Mouse (Mus musculus) thymus, postnatal 10 days (tissue): ENCODE results near the gene Hes1.
"Not testable (repeated sequence)": the region's sequence is repeated elsewhere in the genome, so short reads cannot be mapped to it uniquely, and the experiment has no call there.

Experiments
- DNase-seq, 2 experiments: peaks; one replicate each; pipeline ENCODE4 v3.0.0; 2021; ENCODE audit warnings: low spot score in 2 of 2

Gene Hes1

GRCm38 (mm10) chr16:30069950-30070770, 6.0 kb downstream of the Hes1 start:
- DNase-seq = peak; percentile 23 to 52

DNA sequence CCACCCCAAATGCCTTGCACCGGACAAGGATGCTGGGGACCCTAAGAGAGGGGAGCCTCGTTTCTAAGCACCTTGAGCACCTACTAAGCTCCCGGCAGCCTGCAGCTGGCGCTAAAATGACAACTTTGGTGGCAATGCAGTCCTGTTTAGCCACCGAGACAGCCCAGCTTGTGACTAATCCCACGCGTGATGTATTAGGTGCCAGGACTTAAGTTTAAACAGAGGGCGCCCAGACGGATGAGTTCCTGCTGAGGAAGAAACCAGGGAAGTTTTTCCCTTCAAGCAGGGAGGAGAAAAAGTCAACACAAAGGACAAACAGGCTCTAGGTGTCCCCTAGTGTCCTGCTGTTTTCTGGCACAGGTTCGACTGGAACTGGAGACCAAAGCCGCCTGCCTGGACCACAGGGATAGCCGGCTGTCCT, 6.6 kb downstream of the Hes1 start:
- DNase-seq = no peak

GRCm38 (mm10) chr16:30073317-30073716, 9.1 kb downstream of the Hes1 start:
- DNase-seq = no peak

DNA sequence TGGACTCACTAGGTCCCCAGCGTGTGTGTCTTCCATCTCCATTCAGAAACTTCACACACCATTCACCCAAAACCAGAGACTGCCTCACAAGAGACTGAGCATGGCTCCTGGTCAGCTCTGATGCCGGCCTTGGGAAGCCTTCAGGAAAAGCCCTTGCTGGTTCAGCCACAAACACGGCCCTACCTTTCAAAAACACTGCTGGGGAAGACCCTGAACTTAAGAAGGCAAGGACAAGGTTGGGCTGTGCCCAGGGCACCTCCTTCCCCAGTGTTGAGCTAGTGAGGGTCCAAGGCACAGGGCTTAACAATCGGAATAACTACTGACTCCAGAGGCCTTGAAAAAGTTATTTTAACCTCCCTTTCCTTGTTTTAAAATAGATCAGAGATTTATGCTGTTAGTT, 17.3 kb downstream of the Hes1 start:
- no peak for DNase-seq

DNA sequence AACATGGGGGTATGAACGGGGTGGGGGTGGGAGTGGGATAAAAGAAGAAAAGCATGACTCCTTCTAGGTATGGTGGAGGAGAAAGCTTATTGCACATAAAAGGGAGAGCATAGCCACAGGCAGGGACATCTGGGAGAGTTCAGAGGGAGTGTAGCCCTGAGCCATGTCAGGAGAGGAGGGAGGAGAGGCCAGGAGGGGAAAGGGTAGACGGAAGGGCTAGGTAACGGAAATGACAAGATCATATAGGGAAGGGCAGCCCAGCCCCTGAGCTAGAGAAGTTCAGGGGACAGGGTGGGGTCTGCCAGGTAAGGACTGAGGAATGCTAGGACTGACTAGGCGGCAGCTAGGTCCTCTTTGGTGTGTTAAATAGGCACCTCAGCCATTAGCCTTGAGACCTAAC, 17.8 kb downstream of the Hes1 start:
- no peak for DNase-seq

GRCm38 (mm10) chr16:30082965-30083364, 18.8 kb downstream of the Hes1 start:
- DNase-seq = no peak

DNA sequence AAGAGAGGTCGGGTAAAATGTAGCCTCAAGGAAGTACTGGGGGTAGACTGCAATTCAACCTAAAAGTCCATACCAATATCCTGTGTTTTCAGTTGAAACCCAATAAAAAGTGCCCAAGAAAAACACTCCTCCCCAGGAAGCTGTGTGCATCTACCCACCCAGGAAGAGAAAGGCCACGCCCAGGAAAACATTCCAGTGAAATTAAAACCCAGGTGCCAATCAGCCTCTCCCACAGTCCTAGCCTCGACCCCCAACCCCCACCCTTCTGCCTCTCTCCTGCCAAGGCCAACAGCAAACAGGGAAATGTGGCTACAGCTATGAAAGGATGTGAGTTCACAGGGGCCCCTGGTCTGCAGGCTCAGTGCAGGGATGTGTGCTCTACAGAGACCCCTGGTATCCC, 19.4 kb downstream of the Hes1 start:
- DNase-seq = no peak

GRCm38 (mm10) chr16:30088646-30089045, 24.5 kb downstream of the Hes1 start:
- no peak for DNase-seq

DNA sequence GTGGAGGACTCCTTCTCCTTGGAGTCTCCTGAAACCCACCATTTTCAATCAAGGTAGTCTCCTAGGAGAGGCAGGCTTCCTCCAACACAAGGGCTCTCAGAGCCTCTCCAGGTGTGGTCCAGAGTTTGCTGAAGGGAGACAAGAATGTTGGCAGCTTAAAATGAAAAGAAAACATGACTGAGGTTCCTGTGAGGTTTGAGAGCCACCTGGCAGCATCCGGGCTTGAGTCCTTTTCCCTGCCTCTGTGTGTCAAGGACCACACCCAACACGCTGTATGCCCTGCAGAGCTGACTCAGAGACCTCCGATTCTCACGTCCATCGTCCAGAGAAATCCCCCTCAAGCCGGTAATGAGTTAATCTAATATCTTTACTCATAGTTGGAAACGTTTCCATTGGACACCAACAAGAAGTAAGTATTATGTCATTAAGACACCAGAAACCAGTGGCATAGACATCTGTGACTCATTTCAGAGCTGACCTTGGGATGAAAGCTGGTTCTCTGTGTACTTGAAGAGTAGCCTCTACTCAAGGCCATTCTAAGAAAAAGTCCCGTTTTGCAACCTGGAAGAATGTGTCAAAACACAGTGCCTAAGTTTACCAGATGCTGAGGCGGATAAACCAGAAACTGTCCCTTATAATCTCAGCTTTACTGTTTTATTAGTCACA, 26.1 kb downstream of the Hes1 start:
- no peak for DNase-seq

- no peak for DNase-seq
Measured at GRCm38 (mm10) chr16:30096050-30096449, 31.9 kb downstream of the Hes1 start.

GRCm38 (mm10) chr16:30096475-30096874, 32.3 kb downstream of the Hes1 start:
- DNase-seq = no peak

GRCm38 (mm10) chr16:30099124-30099523, 34.9 kb downstream of the Hes1 start:
- DNase-seq = no peak

GRCm38 (mm10) chr16:30102149-30102915, 38.1 kb downstream of the Hes1 start:
- no peak for DNase-seq

GRCm38 (mm10) chr16:30102982-30103381, 38.8 kb downstream of the Hes1 start:
- DNase-seq = no peak

- no peak for DNase-seq
Measured at GRCm38 (mm10) chr16:30103495-30103894, 39.3 kb downstream of the Hes1 start.

GRCm38 (mm10) chr16:30104363-30104762, 40.2 kb downstream of the Hes1 start:
- no peak for DNase-seq

- no peak for DNase-seq
Measured at GRCm38 (mm10) chr16:30105476-30105875, 41.3 kb downstream of the Hes1 start.

DNA sequence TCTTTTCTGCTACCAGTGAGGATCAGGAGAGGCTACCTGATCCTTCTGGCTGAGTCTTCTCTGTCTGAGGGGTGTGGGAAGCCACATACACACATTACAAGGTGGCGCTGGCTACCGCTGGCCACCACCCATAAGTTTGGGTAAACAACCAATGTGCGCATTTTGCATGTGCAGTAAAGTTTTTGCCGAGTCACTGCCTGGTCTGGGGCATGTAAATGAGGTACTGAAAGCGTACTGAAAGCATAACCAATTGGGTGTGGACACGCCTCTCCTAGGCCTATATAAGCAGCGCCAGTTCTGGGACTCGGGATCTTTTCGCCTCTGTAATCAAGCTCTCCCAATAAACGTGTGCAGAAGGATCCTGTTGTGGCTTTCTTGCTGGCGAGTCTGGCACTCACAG, 44.0 kb downstream of the Hes1 start:
- DNase-seq = not testable (repeated sequence)

GRCm38 (mm10) chr16:30110466-30110865, 46.3 kb downstream of the Hes1 start:
- no peak for DNase-seq

DNA sequence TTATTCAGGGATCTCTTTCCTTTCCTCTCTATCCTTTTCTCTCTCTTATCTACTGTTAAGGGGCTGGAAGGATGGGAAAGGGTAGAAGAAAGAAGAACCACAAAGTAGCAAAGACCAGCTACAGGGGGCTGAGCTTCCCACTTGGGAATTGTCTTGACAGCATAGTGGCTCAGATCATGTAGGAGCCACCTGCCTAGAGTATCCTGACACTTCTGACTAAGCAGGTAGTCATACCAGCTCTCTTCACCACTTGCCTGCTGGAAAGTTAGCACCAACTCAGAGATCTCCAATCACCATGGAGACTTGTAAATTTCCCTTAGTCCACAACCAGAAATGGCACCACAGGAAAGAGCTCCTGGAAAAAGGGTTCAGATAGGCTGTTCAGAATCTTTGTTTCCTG, 46.9 kb downstream of the Hes1 start:
- no peak for DNase-seq

DNA sequence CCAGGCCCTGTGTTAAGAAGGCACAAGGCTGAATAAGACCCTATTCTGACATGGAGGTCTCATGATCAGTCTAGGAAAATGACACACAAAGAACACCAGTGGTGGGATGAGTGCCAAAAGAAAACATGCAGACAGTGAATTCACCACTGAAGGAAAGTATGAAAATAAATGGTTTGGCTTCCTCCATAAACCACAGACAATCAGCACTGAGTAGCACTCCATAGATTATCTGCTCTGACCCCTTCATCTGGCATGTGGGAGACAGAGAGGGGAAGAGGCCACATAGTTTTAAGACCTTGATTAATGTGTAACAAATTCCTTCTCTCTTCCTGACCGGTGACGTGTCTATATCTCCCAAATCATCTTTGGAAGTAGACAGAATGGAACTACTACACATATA, 47.4 kb downstream of the Hes1 start:
- no peak for DNase-seq

- DNase-seq = no peak
Measured at GRCm38 (mm10) chr16:30113170-30113569, 49.0 kb downstream of the Hes1 start.

GRCm38 (mm10) chr16:30113800-30114199, 49.6 kb downstream of the Hes1 start:
- DNase-seq = no peak
